Mouse (Mus musculus) splenic B cell, adult 2 months (primary cell): Measurements from ENCODE around the gene Coq2.

Experiments
- DNase-seq: peaks from one replicate; pipeline ENCODE4 v3.0.0-alpha.2; 2011; ENCODE audit warnings: low read depth, low spot score
- H3K27me3 ChIP-seq: 2 replicates; pipeline ENCODE4 v1.6.1; 2012; ENCODE audit warnings: mild to moderate bottlenecking, low read length, moderate library complexity, mixed read lengths; ENCODE audit not compliant: control insufficient read depth, poor library complexity, insufficient read depth, severe bottlenecking
- H3K36me3 ChIP-seq: 2 replicates; pipeline ENCODE4 v1.6.1; 2012; ENCODE audit warnings: mild to moderate bottlenecking, low read length, moderate library complexity, mixed read lengths; ENCODE audit not compliant: control insufficient read depth, poor library complexity, insufficient read depth, severe bottlenecking

Gene Coq2

GRCm38 (mm10) chr5:100621876-100622508 is 52.9 kb downstream of the Coq2 start:
- Histone ChIP-seq H3K27me3 (no peaks in the 10 kb centered on the region), H3K36me3 (no peaks in the 10 kb centered on the region)
- DNase-seq: no peak

- no peak for DNase-seq
- Histone ChIP-seq H3K36me3 (no peaks in the 10 kb centered on the region), H3K27me3 (no peaks in the 10 kb centered on the region)
Measured at GRCm38 (mm10) chr5:100620952-100621351, 54.0 kb downstream of the Coq2 start.

- Histone ChIP-seq H3K36me3 (no peaks in the 10 kb centered on the region), H3K27me3 (no peaks in the 10 kb centered on the region)
- DNase-seq: no peak
Measured at GRCm38 (mm10) chr5:100619586-100620275, 55.2 kb downstream of the Coq2 start.

GRCm38 (mm10) chr5:100613896-100614768 is 60.8 kb downstream of the Coq2 start:
- peak; percentile 75 for DNase-seq
- Histone ChIP-seq H3K27me3 (no peaks in the 10 kb centered on the region), H3K36me3 (no peaks in the 10 kb centered on the region)

- DNase-seq: no peak
- 0 out of 2 replicates have a peak, but pooled peaks cover 2% of the 10 kb centered on the region for H3K36me3 ChIP-seq
- no peaks in the 10 kb centered on the region for H3K27me3 ChIP-seq
Measured at GRCm38 (mm10) chr5:100607868-100608267, 67.1 kb downstream of the Coq2 start.

- no peaks in the 10 kb centered on the region for H3K27me3 ChIP-seq
- 0 out of 2 replicates have a peak, but pooled peaks cover 2% of the 10 kb centered on the region for H3K36me3 ChIP-seq
- DNase-seq: no peak
Measured at GRCm38 (mm10) chr5:100607090-100607762, 67.7 kb downstream of the Coq2 start.

- Histone ChIP-seq H3K27me3 (no peaks in the 10 kb centered on the region), H3K36me3 (0 out of 2 replicates have a peak, but pooled peaks cover 2% of the 10 kb centered on the region)
- no peak for DNase-seq
Measured at GRCm38 (mm10) chr5:100605828-100606229, 69.1 kb downstream of the Coq2 start.
